Mouse (Mus musculus): ENCODE measurements around the gene Usp7.

Usp7 gene

GRCm38 (mm10) chr16:8656256-8656655, 135.9 kb downstream of the Usp7 start:
- in situ Hi-C loops (cut with MboI; ENCODE audit: low sequenced_read_pairs): no loop called here

GRCm38 (mm10) chr16:8655599-8655998, 136.5 kb downstream of the Usp7 start:
- in situ Hi-C loops (cut with MboI; ENCODE audit: low sequenced_read_pairs): no loop called here

- in situ Hi-C loops (cut with MboI; ENCODE audit: low sequenced_read_pairs): no loop called here
Measured at GRCm38 (mm10) chr16:8655108-8655507, 137.0 kb downstream of the Usp7 start.

GRCm38 (mm10) chr16:8650007-8650406, 142.1 kb downstream of the Usp7 start:
- in situ Hi-C loops (cut with MboI; ENCODE audit: low sequenced_read_pairs): no loop called here

- in situ Hi-C loops (cut with MboI; ENCODE audit: low sequenced_read_pairs): no loop called here
Measured at GRCm38 (mm10) chr16:8645546-8645945, 146.6 kb downstream of the Usp7 start.

GRCm38 (mm10) chr16:8643855-8644254, 148.3 kb downstream of the Usp7 start:
- in situ Hi-C loops (cut with MboI; ENCODE audit: low sequenced_read_pairs): no loop called here

Measured in CH12F3 (cell line).